Mouse (Mus musculus) lung, postnatal 0 days (tissue): ENCODE data around the gene Asic2. TPM values are rescaled to one million over a fixed set of nuclear protein-coding genes. Genes with fewer than 3 reads are reported as not detected.

ENCODE experiments used
- ATAC-seq: fragments of 200-750 bp; cut with Nextera tagmentation; 2 replicates; pipeline ENCODE4 v1.8.0; 2017; ENCODE audit warnings: moderate library complexity
- DNase-seq: peaks from one replicate; pipeline ENCODE4 v3.0.0-alpha.2; 2016; ENCODE audit warnings: low spot score
- H3K27ac ChIP-seq: fragments of 300-500 bp; sonication (generic); 2 replicates; pipeline ENCODE4 v1.5.1; 2014; ENCODE audit warnings: antibody characterized with exemption, mild to moderate bottlenecking, low read length, mixed read lengths
- H3K27me3 ChIP-seq: fragments of 300-500 bp; sonication (generic); replicated peaks from 2 replicates; pipeline ENCODE4 v1.6.1; 2014; ENCODE audit warnings: low read length, mixed read lengths; ENCODE audit not compliant: insufficient read depth
- H3K36me3 ChIP-seq: fragments of 300-500 bp; sonication (generic); 2 replicates; pipeline ENCODE4 v1.6.1; 2014; ENCODE audit warnings: low read length, mixed read lengths; ENCODE audit not compliant: insufficient read depth
- H3K4me1 ChIP-seq: fragments of 300-500 bp; sonication (generic); 2 replicates; pipeline ENCODE4 v1.6.1; 2014; ENCODE audit warnings: antibody characterized with exemption, low read depth, low read length, mixed read lengths; ENCODE audit not compliant: insufficient read depth
- H3K4me2 ChIP-seq: fragments of 300-500 bp; sonication (generic); replicated peaks from 2 replicates; pipeline ENCODE4 v1.6.1; 2014; ENCODE audit warnings: low read depth, mild to moderate bottlenecking, low read length, moderate library complexity, mixed read lengths
- H3K4me3 ChIP-seq: fragments of 300-500 bp; sonication (generic); 2 replicates; pipeline ENCODE4 v1.5.1; 2014; ENCODE audit warnings: low read depth, low read length
- H3K9ac ChIP-seq: fragments of 300-500 bp; sonication (generic); replicated peaks from 2 replicates; pipeline ENCODE4 v1.6.1; 2014; ENCODE audit warnings: low read depth, mild to moderate bottlenecking
- H3K9me3 ChIP-seq: fragments of 300-500 bp; sonication (generic); 2 replicates; pipeline ENCODE4 v1.6.1; 2016; ENCODE audit warnings: low read length, mixed read lengths
- CTCF ChIP-seq: IDR thresholded peaks from 2 replicates; pipeline ENCODE4 v1.5.1; 2016; ENCODE audit warnings: antibody characterized with exemption, mild to moderate bottlenecking
- EP300 ChIP-seq: IDR thresholded peaks from 2 replicates; pipeline ENCODE4 v1.6.1; 2016; ENCODE audit warnings: antibody characterized with exemption, mild to moderate bottlenecking, control low read depth
- WGBS: fragments of 180-500 bp; shearing (Covaris S2); extraction: QIAGEN DNeasy Blood & Tissue Kit; methylation state at CpG from one replicate; pipeline ENCODE4 v1.1.7; 2014; 5-methylcytosine and 5-hydroxymethylcytosine counted together
- polyA plus RNA-seq: library from polyadenylated mRNA; unstranded; fragments of >200 nt; fragmentation: Nextera tagmentation; extraction: Ambion mirVana; gene quantifications from 2 replicates; pipeline ENCODE4 v1.2.1, GENCODE M21; 2015

Asic2 gene
- polyA plus RNA-seq, 1 experiment from 2014 or later, result 0.06 TPM

DNA sequence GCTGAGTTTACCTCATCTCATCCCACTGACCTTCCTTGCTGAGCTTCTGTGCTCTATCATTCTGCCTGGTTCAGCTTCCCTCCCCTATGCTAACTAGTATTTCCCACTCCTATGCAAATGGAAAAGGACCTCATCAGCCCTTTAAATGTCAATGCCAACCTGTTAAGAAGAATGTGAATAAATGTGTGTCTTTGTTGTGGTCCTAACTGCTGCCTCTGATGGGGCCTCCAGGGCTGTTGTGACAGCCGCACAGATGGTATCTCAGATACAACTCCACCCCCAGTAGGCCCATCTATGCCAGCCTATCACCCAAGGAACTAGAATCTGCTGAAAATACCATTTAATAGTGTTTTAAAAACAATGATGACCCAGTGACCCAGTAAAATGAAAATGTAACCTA lies 407.9 kb downstream of the Asic2 start:
- Histone ChIP-seq H3K27me3 (no peaks in the 10 kb centered on the region), H3K4me3 (no peak overlapping the region), H3K27ac (no peak overlapping the region), H3K4me1 (no peaks in the 10 kb centered on the region), H3K4me2 (no peak overlapping the region), H3K9ac (no peak overlapping the region), H3K9me3 (no peaks in the 10 kb centered on the region), H3K36me3 (no peaks in the 10 kb centered on the region)
- no peak for ATAC-seq
- 79% methylated on average over 1 of the region's 1 CpGs for WGBS
- no peak for TF ChIP-seq CTCF
- TF ChIP-seq EP300, result no peak
- DNase-seq, result no peak

- TF ChIP-seq CTCF, result no peak
- no peak for TF ChIP-seq EP300
- WGBS, result 80% methylated on average over 6 of the region's 6 CpGs
These were observed 425.1 kb downstream of the Asic2 start for GRCm38 (mm10) chr11:81543189-81543588.

DNA sequence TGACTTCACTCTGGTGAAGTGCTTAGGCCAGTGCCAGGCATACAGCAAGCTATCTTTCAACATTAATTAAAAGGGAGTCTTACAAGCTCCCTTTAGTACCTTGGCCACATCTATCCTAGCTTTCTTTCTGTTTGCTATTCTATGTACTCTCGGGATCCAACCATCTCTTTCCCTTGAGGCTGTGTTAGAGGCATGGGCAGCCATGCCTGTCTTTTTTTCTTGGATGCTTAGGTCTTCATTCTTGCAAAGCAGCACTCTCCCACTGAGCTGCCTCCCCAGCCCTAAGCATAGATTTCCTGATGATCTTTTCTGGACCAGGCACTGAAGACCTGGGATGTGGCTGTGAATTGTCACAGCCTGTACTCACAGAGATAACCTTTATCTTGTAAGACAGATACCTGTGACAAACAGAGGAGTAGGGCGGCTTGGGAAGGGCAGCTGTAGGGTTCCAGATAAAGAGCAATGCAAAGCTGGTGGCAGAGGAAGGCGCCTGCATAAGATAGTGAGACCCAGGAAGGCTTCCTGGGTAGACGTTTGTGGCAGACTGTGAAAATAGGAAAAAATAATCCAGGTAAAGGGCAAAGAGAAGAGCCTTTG lies 433.0 kb downstream of the Asic2 start:
- H3K4me1 ChIP-seq, result no peaks in the 10 kb centered on the region
- ATAC-seq (no peak), DNase-seq (no peak)
- no peaks in the 10 kb centered on the region for H3K27me3 ChIP-seq
- no peaks in the 10 kb centered on the region for H3K9me3 ChIP-seq
- H3K4me3 ChIP-seq, result no peak overlapping the region
- H3K4me2 ChIP-seq, result no peak overlapping the region
- no peak overlapping the region for H3K27ac ChIP-seq
- no peaks in the 10 kb centered on the region for H3K36me3 ChIP-seq
- TF ChIP-seq CTCF (no peak), EP300 (no peak)
- no peak overlapping the region for H3K9ac ChIP-seq
- WGBS, result 46% methylated on average over 4 of the region's 4 CpGs

More at GRCm38 (mm10) chr11:81543189-81543588, 425.1 kb downstream of the Asic2 start:
- Histone ChIP-seq H3K9ac (no peak overlapping the region), H3K4me1 (no peaks in the 10 kb centered on the region), H3K4me2 (no peak overlapping the region), H3K27ac (no peak overlapping the region), H3K9me3 (no peaks in the 10 kb centered on the region), H3K27me3 (no peaks in the 10 kb centered on the region), H3K4me3 (no peak overlapping the region), H3K36me3 (no peaks in the 10 kb centered on the region)
- DNase-seq, result no peak
- ATAC-seq, result no peak

GRCm38 (mm10) chr11:81534686-81535085 lies 433.6 kb downstream of the Asic2 start:
- no peaks in the 10 kb centered on the region for H3K4me1 ChIP-seq
- TF ChIP-seq EP300 (no peak), CTCF (peak; percentile 79)
- no peak overlapping the region for H3K27ac ChIP-seq
- H3K36me3 ChIP-seq, result no peaks in the 10 kb centered on the region
- no peak overlapping the region for H3K4me3 ChIP-seq
- no peaks in the 10 kb centered on the region for H3K27me3 ChIP-seq
- 5% methylated on average over 5 of the region's 5 CpGs for WGBS
- peak; percentile 42 for DNase-seq
- no peaks in the 10 kb centered on the region for H3K9me3 ChIP-seq
- ATAC-seq, result no peak
- H3K4me2 ChIP-seq, result no peak overlapping the region
- no peak overlapping the region for H3K9ac ChIP-seq

GRCm38 (mm10) chr11:81531906-81532305 lies 436.4 kb downstream of the Asic2 start:
- no peaks in the 10 kb centered on the region for H3K4me1 ChIP-seq
- ATAC-seq, result no peak
- no peak overlapping the region for H3K4me3 ChIP-seq
- no peaks in the 10 kb centered on the region for H3K27me3 ChIP-seq
- no peaks in the 10 kb centered on the region for H3K36me3 ChIP-seq
- 7% methylated on average over 6 of the region's 6 CpGs for WGBS
- H3K9ac ChIP-seq, result no peak overlapping the region
- H3K4me2 ChIP-seq, result no peak overlapping the region
- DNase-seq, result no peak
- no peak overlapping the region for H3K27ac ChIP-seq
- TF ChIP-seq CTCF (no peak), EP300 (no peak)
- H3K9me3 ChIP-seq, result no peaks in the 10 kb centered on the region

- Histone ChIP-seq H3K4me3 (no peak overlapping the region), H3K27ac (no peak overlapping the region), H3K9me3 (no peaks in the 10 kb centered on the region), H3K36me3 (no peaks in the 10 kb centered on the region), H3K4me2 (no peak overlapping the region), H3K9ac (no peak overlapping the region), H3K4me1 (no peaks in the 10 kb centered on the region), H3K27me3 (no peaks in the 10 kb centered on the region)
- DNase-seq (no peak), ATAC-seq (no peak)
- TF ChIP-seq EP300 (no peak), CTCF (no peak)
- 73% methylated on average over 1 of the region's 1 CpGs for whole genome bisulfite sequencing
These were observed 445.3 kb downstream of the Asic2 start for GRCm38 (mm10) chr11:81522927-81523326.

- 74% methylated on average over 4 of the region's 4 CpGs for WGBS
- Histone ChIP-seq H3K9me3 (no peaks in the 10 kb centered on the region), H3K9ac (no peak overlapping the region), H3K27ac (no peak overlapping the region), H3K27me3 (no peaks in the 10 kb centered on the region), H3K4me2 (no peak overlapping the region), H3K4me3 (no peak overlapping the region), H3K36me3 (no peaks in the 10 kb centered on the region), H3K4me1 (no peaks in the 10 kb centered on the region)
- no peak for ATAC-seq
- TF ChIP-seq CTCF, result no peak
- TF ChIP-seq EP300, result no peak
- DNase-seq, result no peak
These were observed 446.4 kb downstream of the Asic2 start for GRCm38 (mm10) chr11:81521881-81522280.
